Mouse (Mus musculus): Measurements from ENCODE around the gene Olfr313. TPM values are rescaled to one million over a fixed set of nuclear protein-coding genes. Genes with fewer than 3 reads are reported as not detected.
A peak's percentile ranks its signal among the peaks of the same experiment; 100 is the strongest.

Gene Olfr313
- polyA plus RNA-seq, 1 experiment, result not detected

DNA sequence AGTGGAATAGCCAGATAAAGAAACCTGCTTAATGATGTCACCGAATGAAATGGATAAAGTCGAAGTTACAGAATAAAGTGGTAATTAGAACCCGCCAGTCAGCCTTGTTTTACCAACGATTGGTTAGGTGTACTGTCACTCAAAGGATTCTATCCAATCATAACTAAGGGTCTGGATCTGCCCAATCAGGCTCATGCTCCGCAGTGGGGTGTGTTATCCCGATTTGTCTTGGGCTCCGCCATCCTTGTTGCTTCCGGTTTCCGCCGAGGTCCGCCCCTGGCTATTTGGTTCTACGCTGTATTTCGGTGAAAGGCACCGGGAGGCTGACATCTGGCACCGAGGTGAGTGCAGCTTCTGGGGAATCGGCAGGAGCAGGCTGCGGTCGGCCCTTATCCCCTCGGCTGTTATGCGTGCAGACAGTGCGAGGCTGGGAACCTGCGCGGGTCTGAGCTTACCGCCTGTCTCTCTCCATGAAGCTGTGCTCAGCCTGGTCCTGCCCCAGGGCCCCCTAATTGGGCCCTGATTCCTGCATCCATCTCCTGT, 32.2 kb downstream of the Olfr313 start, which contains the start of gene Gm12258:
Gene Gm12258 (plus strand): TSS at position 240 of the 543 bp plus-strand sequence.
- H3K9me3 ChIP-seq, result peaks cover 8% of the 10 kb centered on the region
- H3K27me3 ChIP-seq (replicated peaks), result no peaks in the 10 kb centered on the region
- peaks cover 34% of the 10 kb centered on the region for H3K36me3 ChIP-seq (replicated peaks; ENCODE audit: low read length)
- TF ChIP-seq GATA1 (IDR thresholded peaks at IDR 0.05; ENCODE audit: borderline replicate concordance, low read length), result no peak
- peaks cover 16% of the 10 kb centered on the region for H3K4me1 ChIP-seq
- H3K4me3 ChIP-seq (replicated peaks), result peak within 1 kb of the TSS; percentile 92

DNA sequence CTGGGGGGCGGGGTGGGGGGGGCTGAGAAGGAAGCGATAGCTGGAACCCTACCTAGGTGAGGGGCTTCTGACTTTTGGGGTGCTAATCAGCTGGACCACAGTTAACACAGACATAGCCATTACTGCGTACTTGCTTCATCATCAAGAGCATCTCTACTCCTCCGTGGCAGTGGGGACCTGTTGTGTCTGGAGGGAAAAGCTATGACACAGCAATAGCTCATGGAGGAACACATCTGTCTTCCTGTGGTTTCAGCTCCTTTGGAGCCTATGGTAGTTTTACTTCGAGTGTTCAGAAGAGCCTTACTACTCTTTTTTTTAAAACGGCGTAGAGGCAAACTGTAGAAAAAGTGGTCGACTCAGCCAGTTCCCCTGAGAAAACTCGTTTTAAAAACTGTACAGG, 32.8 kb downstream of the Olfr313 start:
- no peaks in the 10 kb centered on the region for H3K27me3 ChIP-seq (replicated peaks)

DNA sequence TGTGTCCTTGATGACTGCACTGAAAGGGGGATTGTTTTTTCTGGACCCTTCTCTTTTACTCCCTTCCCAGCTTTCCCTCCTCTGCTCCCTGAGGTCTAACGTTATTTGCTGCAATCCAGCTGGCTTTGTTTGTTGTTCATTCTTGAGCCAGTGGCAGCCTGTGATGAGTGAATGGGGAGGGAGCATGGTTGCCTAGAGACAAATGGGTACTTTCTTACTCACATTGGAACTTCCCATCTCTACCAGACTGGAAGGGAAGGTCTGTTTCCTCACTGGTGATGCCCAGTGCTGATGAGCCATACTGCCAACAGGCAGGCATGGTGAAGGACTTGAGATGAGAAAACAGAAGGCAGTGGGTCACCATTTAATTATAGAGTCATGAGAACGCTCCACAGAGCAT, 34.9 kb downstream of the Olfr313 start:
- Histone ChIP-seq H3K27me3 (replicated peaks) (no peaks in the 10 kb centered on the region), H3K9me3 (peaks cover 8% of the 10 kb centered on the region), H3K4me1 (peaks cover 16% of the 10 kb centered on the region), H3K4me3 (replicated peaks) (no peak overlapping the region), H3K36me3 (replicated peaks; ENCODE audit: low read length) (peaks cover 58% of the 10 kb centered on the region)
- TF ChIP-seq FLI1 (IDR thresholded peaks at IDR 0.05; ENCODE audit: low read length) (no peak), GATA1 (IDR thresholded peaks at IDR 0.05; ENCODE audit: borderline replicate concordance, low read length) (no peak)

More for the DNA sequence above, 32.8 kb downstream of the Olfr313 start:
- TF ChIP-seq GATA1 (IDR thresholded peaks at IDR 0.05; ENCODE audit: borderline replicate concordance, low read length) (no peak), FLI1 (IDR thresholded peaks at IDR 0.05; ENCODE audit: low read length) (no peak)
- Histone ChIP-seq H3K9me3 (peaks cover 8% of the 10 kb centered on the region), H3K36me3 (replicated peaks; ENCODE audit: low read length) (peaks cover 40% of the 10 kb centered on the region), H3K4me1 (peaks cover 16% of the 10 kb centered on the region), H3K4me3 (replicated peaks) (peak overlapping the region; percentile 92)

DNA sequence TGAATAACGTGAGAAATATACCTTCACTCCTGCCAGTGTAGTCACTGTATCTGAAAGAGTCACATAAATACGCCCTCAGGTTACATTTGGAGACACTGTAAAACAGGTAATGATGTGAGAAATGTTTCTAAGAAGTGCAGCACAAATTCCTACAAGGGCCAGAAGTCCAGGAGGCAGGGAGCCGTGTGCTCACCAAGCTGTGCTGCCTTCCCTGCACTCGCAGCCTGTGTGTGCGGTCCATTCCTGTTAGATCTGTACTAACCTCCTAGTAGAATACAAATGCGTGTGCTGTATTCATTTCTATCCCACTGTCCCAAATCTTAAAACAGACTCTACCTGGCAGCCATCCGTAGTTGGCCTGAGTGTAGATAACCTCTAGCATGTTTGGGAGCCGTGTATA, 45.9 kb downstream of the Olfr313 start:
- no peak for TF ChIP-seq FLI1 (IDR thresholded peaks at IDR 0.05; ENCODE audit: low read length)
- TF ChIP-seq GATA1 (IDR thresholded peaks at IDR 0.05; ENCODE audit: borderline replicate concordance, low read length), result no peak
- H3K9me3 ChIP-seq, result peaks cover 44% of the 10 kb centered on the region
- H3K27me3 ChIP-seq (replicated peaks), result no peaks in the 10 kb centered on the region
- H3K36me3 ChIP-seq (replicated peaks; ENCODE audit: low read length), result peaks cover 59% of the 10 kb centered on the region
- H3K4me3 ChIP-seq (replicated peaks), result no peak overlapping the region
- H3K4me1 ChIP-seq, result no peaks in the 10 kb centered on the region

DNA sequence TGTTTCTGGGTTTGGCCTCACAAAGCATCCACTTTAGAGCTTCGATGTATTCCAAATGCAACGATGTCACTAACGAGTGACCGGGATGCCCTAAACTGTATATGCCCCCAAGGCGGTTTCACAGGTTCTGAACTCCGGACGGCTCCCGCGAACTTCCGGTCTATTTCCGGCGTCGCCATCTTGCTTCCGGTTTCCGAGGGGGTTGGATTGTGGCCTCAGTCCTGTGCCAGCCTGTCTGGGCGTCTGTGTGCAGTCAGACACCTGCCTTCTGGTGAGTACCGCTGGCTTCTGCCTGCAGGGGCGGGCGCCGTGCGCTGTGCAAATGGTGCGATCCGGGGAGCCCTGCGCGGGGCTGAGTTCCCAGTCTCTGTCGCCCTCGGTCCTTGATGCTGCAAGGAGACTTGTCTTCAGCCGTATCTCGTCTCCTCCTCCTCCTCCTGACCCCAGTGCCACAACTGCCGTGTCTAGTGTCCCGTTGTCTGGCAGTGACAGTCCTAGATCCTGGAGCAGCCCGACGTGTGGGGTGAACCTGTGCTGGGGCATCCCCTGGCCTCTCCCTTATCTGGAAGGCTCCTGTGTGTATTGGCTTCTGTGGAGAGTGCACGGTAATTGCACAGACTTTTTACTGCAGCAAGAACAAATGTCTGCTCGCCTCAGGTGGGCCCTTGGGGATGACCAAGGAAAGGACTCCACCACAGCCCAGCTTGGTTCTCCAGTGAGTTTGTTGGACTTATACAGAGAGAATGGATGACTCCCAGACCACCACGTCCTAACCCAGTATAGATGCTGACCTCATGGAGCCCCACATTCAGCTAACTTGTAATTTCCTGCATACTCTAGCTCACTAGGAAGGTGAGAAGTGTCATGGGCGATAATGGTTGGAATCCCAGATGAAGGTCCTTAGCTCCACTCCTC, 52.5 kb downstream of the Olfr313 start, which contains the start of gene 2810021J22Rik:
Gene 2810021J22Rik (plus strand): TSS at position 178 of the 915 bp plus-strand sequence.
- TF ChIP-seq GATA1 (IDR thresholded peaks at IDR 0.05; ENCODE audit: borderline replicate concordance, low read length) (no peak), FLI1 (IDR thresholded peaks at IDR 0.05; ENCODE audit: low read length) (peak; percentile 94; the same call in 1 of the 2 replicates)
- Histone ChIP-seq H3K4me3 (replicated peaks) (peak within 1 kb of the TSS; percentile 94), H3K36me3 (replicated peaks; ENCODE audit: low read length) (peaks cover 27% of the 10 kb centered on the region), H3K4me1 (peaks cover 25% of the 10 kb centered on the region), H3K9me3 (peaks cover 8% of the 10 kb centered on the region; the same call in 1 of the 2 replicates), H3K27me3 (replicated peaks) (no peaks in the 10 kb centered on the region)

DNA sequence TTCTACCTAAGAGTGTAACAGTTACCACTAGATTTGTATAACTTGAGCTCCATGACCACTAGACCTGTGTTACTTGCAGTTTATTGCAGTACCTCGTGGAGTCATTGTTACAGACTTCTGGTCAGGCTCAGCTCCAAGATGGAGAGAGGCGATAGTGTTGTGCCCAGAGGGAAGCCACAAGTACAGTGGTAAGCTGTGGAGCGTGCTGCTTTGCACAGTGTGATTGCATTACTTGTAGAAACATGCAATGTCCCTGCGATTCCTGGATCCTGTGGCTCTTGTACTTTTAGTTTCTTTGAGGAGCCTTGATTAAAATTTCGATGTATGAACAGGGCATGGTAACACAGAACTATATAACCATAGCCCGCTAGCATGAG, 53.1 kb downstream of the Olfr313 start:
- H3K9me3 ChIP-seq, result peaks cover 8% of the 10 kb centered on the region; the same call in 1 of the 2 replicates
- peaks cover 27% of the 10 kb centered on the region for H3K36me3 ChIP-seq (replicated peaks; ENCODE audit: low read length)
- H3K4me3 ChIP-seq (replicated peaks), result peak overlapping the region; percentile 94
- H3K27me3 ChIP-seq (replicated peaks), result no peaks in the 10 kb centered on the region
- H3K4me1 ChIP-seq, result peaks cover 25% of the 10 kb centered on the region
- no peak for TF ChIP-seq GATA1 (IDR thresholded peaks at IDR 0.05; ENCODE audit: borderline replicate concordance, low read length)
- no peak for TF ChIP-seq FLI1 (IDR thresholded peaks at IDR 0.05; ENCODE audit: low read length)

Other genes with a start within 250 kb of the Olfr313 start
- gene Olfr224, start 244.4 kb upstream of the Olfr313 start, polyA plus RNA-seq (2012; ENCODE audit: insufficient read depth, low replicate concordance), result not detected in 2 replicates
- gene Olfr325, start 237.3 kb upstream of the Olfr313 start, polyA plus RNA-seq (2012; ENCODE audit: insufficient read depth, low replicate concordance), result not detected in 2 replicates
- gene Olfr324, start 219.9 kb upstream of the Olfr313 start, polyA plus RNA-seq (2012; ENCODE audit: insufficient read depth, low replicate concordance), result not detected in 2 replicates
- not detected in 2 replicates for gene 2210407C18Rik, start 198.9 kb upstream of the Olfr313 start, polyA plus RNA-seq (2012; ENCODE audit: insufficient read depth, low replicate concordance)
- gene Olfr323, start 184.5 kb upstream of the Olfr313 start, polyA plus RNA-seq (2012; ENCODE audit: insufficient read depth, low replicate concordance), result not detected in 2 replicates
- 7.9 and 18.0 TPM in 2 replicates for gene Trim58, start 174.5 kb upstream of the Olfr313 start, polyA plus RNA-seq (2012; ENCODE audit: insufficient read depth, low replicate concordance)
- gene Olfr322, start 156.2 kb upstream of the Olfr313 start, polyA plus RNA-seq (2012; ENCODE audit: insufficient read depth, low replicate concordance), result not detected in 2 replicates
- not detected in 2 replicates for gene Olfr320, start 133.9 kb upstream of the Olfr313 start, polyA plus RNA-seq (2012; ENCODE audit: insufficient read depth, low replicate concordance)
- gene Olfr319, start 115.8 kb upstream of the Olfr313 start, polyA plus RNA-seq (2012; ENCODE audit: insufficient read depth, low replicate concordance), result not detected in 2 replicates
- not detected in 2 replicates for gene Olfr318, start 91.0 kb upstream of the Olfr313 start, polyA plus RNA-seq (2012; ENCODE audit: insufficient read depth, low replicate concordance)
- not detected in 2 replicates for gene Olfr317, start 75.8 kb upstream of the Olfr313 start, polyA plus RNA-seq (2012; ENCODE audit: insufficient read depth, low replicate concordance)
- not detected in 2 replicates for gene Olfr316, start 62.3 kb upstream of the Olfr313 start, polyA plus RNA-seq (2012; ENCODE audit: insufficient read depth, low replicate concordance)
- gene Olfr315, start 41.8 kb upstream of the Olfr313 start, polyA plus RNA-seq (2012; ENCODE audit: insufficient read depth, low replicate concordance), result not detected in 2 replicates
- 3.7 TPM in 1 of 2 replicates, not detected in the other for gene Olfr314, start 32.0 kb upstream of the Olfr313 start, polyA plus RNA-seq (2012; ENCODE audit: insufficient read depth, low replicate concordance)
- gene Fam183b, start 13.0 kb upstream of the Olfr313 start, polyA plus RNA-seq (2012; ENCODE audit: insufficient read depth, low replicate concordance), result not detected in 2 replicates
- not detected in 2 replicates for gene Olfr312, start 14.2 kb downstream of the Olfr313 start, polyA plus RNA-seq (2012; ENCODE audit: insufficient read depth, low replicate concordance)
- not detected in 2 replicates for gene Olfr311, start 24.3 kb downstream of the Olfr313 start, polyA plus RNA-seq (2012; ENCODE audit: insufficient read depth, low replicate concordance)
- not detected in 2 replicates for gene Gm12258, start 32.2 kb downstream of the Olfr313 start, polyA plus RNA-seq (2012; ENCODE audit: insufficient read depth, low replicate concordance)
- gene 2810021J22Rik, start 52.2 kb downstream of the Olfr313 start, polyA plus RNA-seq (2012; ENCODE audit: insufficient read depth, low replicate concordance), result 0.32 TPM in 1 of 2 replicates, not detected in the other
- gene Zfp39, start 89.2 kb downstream of the Olfr313 start, polyA plus RNA-seq (2012; ENCODE audit: insufficient read depth, low replicate concordance), result 0.11 TPM in 1 of 2 replicates, not detected in the other
- not detected in 2 replicates for gene Btnl10, start 102.9 kb downstream of the Olfr313 start, polyA plus RNA-seq (2012; ENCODE audit: insufficient read depth, low replicate concordance)
- 271 and 450 TPM in 2 replicates for gene Rnf187, start 123.9 kb downstream of the Olfr313 start, polyA plus RNA-seq (2012; ENCODE audit: insufficient read depth, low replicate concordance)
- 5.3 and 6.7 TPM in 2 replicates for gene Hist3h2ba, start 133.9 kb downstream of the Olfr313 start, polyA plus RNA-seq (2012; ENCODE audit: insufficient read depth, low replicate concordance)
- gene Hist3h2a, start 139.7 kb downstream of the Olfr313 start, polyA plus RNA-seq (2012; ENCODE audit: insufficient read depth, low replicate concordance), result 16.9 TPM in 1 of 2 replicates, not detected in the other
- gene Trim17, start 139.7 kb downstream of the Olfr313 start, polyA plus RNA-seq (2012; ENCODE audit: insufficient read depth, low replicate concordance), result 11.3 and 13.8 TPM in 2 replicates
- gene Trim11, start 163.1 kb downstream of the Olfr313 start, polyA plus RNA-seq (2012; ENCODE audit: insufficient read depth, low replicate concordance), result 12.8 and 20.1 TPM in 2 replicates